Mouse (Mus musculus) lung, embryonic 16.5 days (tissue): ENCODE data around the gene Tbc1d10b. TPM values are rescaled to one million over a fixed set of nuclear protein-coding genes. Genes with fewer than 3 reads are reported as not detected.

Experiments used
- ATAC-seq: fragments of 200-750 bp; cut with Nextera tagmentation; 2 replicates; pipeline ENCODE4 v1.8.0; 2017; ENCODE audit warnings: low read depth, mild to moderate bottlenecking, moderate library complexity
- H3K27ac ChIP-seq: fragments of 300-500 bp; sonication (generic); 2 replicates; pipeline ENCODE4 v1.5.1; 2014; ENCODE audit warnings: mild to moderate bottlenecking, control low read depth, low read length
- H3K27me3 ChIP-seq: fragments of 300-500 bp; sonication (generic); 2 replicates; pipeline ENCODE4 v1.6.1; 2014; ENCODE audit warnings: low read depth, low read length, mixed read lengths; ENCODE audit not compliant: control insufficient read depth, insufficient read depth
- H3K36me3 ChIP-seq: fragments of 300-500 bp; sonication (generic); 2 replicates; pipeline ENCODE4 v1.6.1; 2014; ENCODE audit warnings: low read length; ENCODE audit not compliant: control insufficient read depth, insufficient read depth
- H3K4me1 ChIP-seq: fragments of 300-500 bp; sonication (generic); replicated peaks from 2 replicates; pipeline ENCODE4 v1.6.1; 2014; ENCODE audit warnings: low read length, mixed read lengths; ENCODE audit not compliant: control insufficient read depth, insufficient read depth
- H3K4me2 ChIP-seq: fragments of 300-500 bp; sonication (generic); 2 replicates; pipeline ENCODE4 v1.6.1; 2014; ENCODE audit warnings: low read depth, low read length, control low read depth
- H3K4me3 ChIP-seq: fragments of 300-500 bp; sonication (generic); 2 replicates; pipeline ENCODE4 v1.5.1; 2014; ENCODE audit warnings: mild to moderate bottlenecking, low read length, control low read depth
- H3K9ac ChIP-seq: fragments of 300-500 bp; sonication (generic); 2 replicates; pipeline ENCODE4 v1.6.1; 2014; ENCODE audit warnings: low read length, control low read depth
- H3K9me3 ChIP-seq: fragments of 300-500 bp; sonication (generic); 2 replicates; pipeline ENCODE4 v1.6.1; 2016; ENCODE audit warnings: low read length; ENCODE audit not compliant: control insufficient read depth
- WGBS: fragments of 180-500 bp; shearing (Covaris S2); extraction: QIAGEN DNeasy Blood & Tissue Kit; methylation state at CpG from one replicate; pipeline ENCODE4 v1.1.7; 2014; 5-methylcytosine and 5-hydroxymethylcytosine counted together
- polyA plus RNA-seq: library from polyadenylated mRNA; unstranded; fragments of >200 nt; fragmentation: Nextera tagmentation; extraction: Ambion mirVana; gene quantifications from 2 replicates; pipeline ENCODE4 v1.2.1, GENCODE M21; 2015

Gene Tbc1d10b
- polyA plus RNA-seq, 1 experiment from 2014 or later, result 20.5 TPM

DNA sequence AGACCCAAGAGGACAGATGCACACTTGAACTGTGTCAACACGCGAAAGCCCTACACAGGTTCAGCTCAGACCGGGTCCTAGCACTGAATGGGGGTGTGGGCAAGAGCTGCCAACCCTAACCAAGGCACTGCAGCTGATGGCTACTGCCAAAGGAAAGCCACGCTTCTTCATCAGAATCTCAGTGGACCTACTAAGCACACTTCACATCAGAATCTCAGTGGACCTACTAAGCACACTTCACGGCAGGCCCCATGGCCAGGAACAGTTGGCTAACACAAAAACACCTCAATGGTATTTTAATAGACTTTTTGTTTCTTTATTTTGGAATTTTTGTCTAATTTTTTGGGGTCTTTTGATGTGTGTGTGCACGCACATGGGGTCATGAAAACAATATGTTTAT is 55.8 kb downstream of the Tbc1d10b start:
- Histone ChIP-seq H3K4me3 (no peak overlapping the region), H3K27me3 (no peaks in the 10 kb centered on the region), H3K4me2 (no peak overlapping the region), H3K4me1 (0 out of 2 replicates have a peak, but pooled peaks cover 6% of the 10 kb centered on the region), H3K9me3 (no peaks in the 10 kb centered on the region), H3K27ac (no peak overlapping the region), H3K36me3 (no peaks in the 10 kb centered on the region), H3K9ac (no peak overlapping the region)
- ATAC-seq, result no peak
- 86% methylated on average over 6 of the region's 6 CpGs for WGBS

DNA sequence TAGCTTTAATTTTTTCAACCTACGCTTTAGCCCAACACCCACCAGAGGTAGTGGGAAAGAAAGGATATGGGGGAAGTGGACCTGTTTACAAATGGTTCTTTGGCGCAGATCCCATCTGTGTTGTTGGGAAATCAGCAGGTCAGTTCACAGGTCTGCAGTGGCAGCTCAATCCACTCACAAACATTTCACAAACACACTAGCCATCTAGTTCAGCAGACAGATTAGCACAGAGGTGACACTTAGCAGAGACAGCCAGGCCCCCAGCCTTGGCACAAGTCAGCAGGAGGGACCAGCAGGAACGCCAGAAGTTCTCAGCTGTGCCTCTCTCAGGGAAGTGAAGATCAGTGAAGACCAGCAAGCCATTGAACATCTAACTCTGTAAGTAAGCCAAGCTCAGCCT is 60.4 kb downstream of the Tbc1d10b start:
- H3K9ac ChIP-seq, result no peak overlapping the region
- H3K9me3 ChIP-seq, result no peaks in the 10 kb centered on the region
- no peaks in the 10 kb centered on the region for H3K27me3 ChIP-seq
- no peak overlapping the region for H3K27ac ChIP-seq
- WGBS, result 31% methylated on average over 3 of the region's 3 CpGs
- no peak overlapping the region for H3K4me3 ChIP-seq
- no peak overlapping the region for H3K4me2 ChIP-seq
- H3K36me3 ChIP-seq, result no peaks in the 10 kb centered on the region
- ATAC-seq, result peak; percentile 85
- 0 out of 2 replicates have a peak, but pooled peaks cover 6% of the 10 kb centered on the region for H3K4me1 ChIP-seq

Other genes starting within 250 kb of the Tbc1d10b start
- 119 and 122 TPM in 2 replicates for gene Cdipt, start 232.6 kb downstream of the Tbc1d10b start, polyA plus RNA-seq
- gene Cdiptos, start 232.4 kb downstream of the Tbc1d10b start, polyA plus RNA-seq, result 0.89 and 2.1 TPM in 2 replicates
- gene Mvp, start 193.8 kb downstream of the Tbc1d10b start, polyA plus RNA-seq, result 14.9 and 17.9 TPM in 2 replicates
- 0.62 and 0.93 TPM in 2 replicates for gene Pagr1b, start 192.0 kb downstream of the Tbc1d10b start, polyA plus RNA-seq
- 45.9 and 67.2 TPM in 2 replicates for gene Pagr1a, start 191.1 kb downstream of the Tbc1d10b start, polyA plus RNA-seq
- gene Gm42742, start 187.4 kb downstream of the Tbc1d10b start, polyA plus RNA-seq, result 39.1 and 63.1 TPM in 2 replicates
- 4.5 TPM in 2 replicates for gene Prrt2, start 187.3 kb downstream of the Tbc1d10b start, polyA plus RNA-seq
- 38.6 and 46.1 TPM in 2 replicates for gene Maz, start 181.4 kb downstream of the Tbc1d10b start, polyA plus RNA-seq
- gene Kif22, start 166.0 kb downstream of the Tbc1d10b start, polyA plus RNA-seq, result 140 and 153 TPM in 2 replicates
- gene Zg16, start 121.1 kb downstream of the Tbc1d10b start, polyA plus RNA-seq, result 7.1 TPM in 1 of 2 replicates, not detected in the other
- gene AI467606, start 117.1 kb downstream of the Tbc1d10b start, polyA plus RNA-seq, result 11.5 and 12.8 TPM in 2 replicates
- 0.43 and 1.2 TPM in 2 replicates for gene Qprt, start 86.2 kb downstream of the Tbc1d10b start, polyA plus RNA-seq
- 0.44 and 0.70 TPM in 2 replicates for gene Spn, start 70.6 kb downstream of the Tbc1d10b start, polyA plus RNA-seq
- 53.9 and 54.0 TPM in 2 replicates for gene Cd2bp2, start 12.4 kb downstream of the Tbc1d10b start, polyA plus RNA-seq
- 47.4 and 105 TPM in 2 replicates for gene Mylpf, start 422 bp upstream of the Tbc1d10b start, polyA plus RNA-seq
- gene Zfp553, start 24.6 kb upstream of the Tbc1d10b start, polyA plus RNA-seq, result 27.7 and 32.3 TPM in 2 replicates
- 23.2 and 23.4 TPM in 2 replicates for gene Sept1, start 24.7 kb upstream of the Tbc1d10b start, polyA plus RNA-seq
- gene Zfp771, start 35.8 kb upstream of the Tbc1d10b start, polyA plus RNA-seq, result 36.9 and 48.7 TPM in 2 replicates
- 138 and 147 TPM in 2 replicates for gene Dctpp1, start 52.2 kb upstream of the Tbc1d10b start, polyA plus RNA-seq
- gene Sephs2, start 65.6 kb upstream of the Tbc1d10b start, polyA plus RNA-seq, result 49.6 and 54.5 TPM in 2 replicates
- 2.1 and 3.1 TPM in 2 replicates for gene Itgal, start 87.8 kb upstream of the Tbc1d10b start, polyA plus RNA-seq
- 15.1 and 17.6 TPM in 2 replicates for gene Zfp768, start 137.1 kb upstream of the Tbc1d10b start, polyA plus RNA-seq
- gene Zfp747, start 167.6 kb upstream of the Tbc1d10b start, polyA plus RNA-seq, result 8.4 and 9.9 TPM in 2 replicates
- 7.3 and 8.0 TPM in 2 replicates for gene 9130019O22Rik, start 178.7 kb upstream of the Tbc1d10b start, polyA plus RNA-seq
- 5.7 and 6.6 TPM in 2 replicates for gene E430018J23Rik, start 185.2 kb upstream of the Tbc1d10b start, polyA plus RNA-seq
- 9.1 and 9.3 TPM in 2 replicates for gene Zfp764, start 198.4 kb upstream of the Tbc1d10b start, polyA plus RNA-seq
- gene Zfp688, start 213.6 kb upstream of the Tbc1d10b start, polyA plus RNA-seq, result 24.9 and 25.3 TPM in 2 replicates
- 6.4 and 6.7 TPM in 2 replicates for gene Zfp689, start 240.7 kb upstream of the Tbc1d10b start, polyA plus RNA-seq